Mouse (Mus musculus) G1E (cell line): ENCODE measurements around the gene Agpat3. TPM values are rescaled to one million over a fixed set of nuclear protein-coding genes. Genes with fewer than 3 reads are reported as not detected.

Experiments
- ATAC-seq: 2 replicates; pipeline ENCODE4 v1.8.0; 2016; ENCODE audit warnings: mild to moderate bottlenecking; ENCODE audit not compliant: insufficient number of reproducible peaks, poor library complexity, low FRiP score, severe bottlenecking; ENCODE audit errors: extremely low read depth
- DNase-seq: peaks from one replicate; pipeline ENCODE4 v3.0.0; 2012; ENCODE audit warnings: low spot score
- H3K27me3 ChIP-seq: 2 replicates; pipeline ENCODE4 v1.6.1; 2012; ENCODE audit warnings: mild to moderate bottlenecking, low read length, inconsistent platforms; ENCODE audit not compliant: insufficient read depth
- H3K36me3 ChIP-seq: replicated peaks from 2 replicates; pipeline ENCODE3; 2012; ENCODE audit warnings: mild to moderate bottlenecking, inconsistent platforms
- H3K4me1 ChIP-seq: 2 replicates; pipeline ENCODE4 v1.6.1; 2012; ENCODE audit warnings: low read depth, low read length, inconsistent platforms, mixed read lengths; ENCODE audit not compliant: insufficient read depth
- H3K4me3 ChIP-seq: 2 replicates; pipeline ENCODE4 v1.5.1; 2012; ENCODE audit warnings: low read depth, mild to moderate bottlenecking, inconsistent platforms, low read length, moderate library complexity, mixed read lengths
- H3K9me3 ChIP-seq: replicated peaks from 2 replicates; pipeline ENCODE4 v1.6.1; 2012; ENCODE audit warnings: inconsistent platforms
- CTCF ChIP-seq: IDR thresholded peaks from 2 replicates; pipeline ENCODE4 v1.5.1; 2012; ENCODE audit warnings: low read depth, low read length, inconsistent platforms, mixed read lengths
- GATA1 ChIP-seq: IDR thresholded peaks from 2 replicates; pipeline ENCODE4 v1.6.1; 2012; ENCODE audit warnings: borderline replicate concordance, low read length, inconsistent platforms, mixed read lengths
- GATA2 ChIP-seq: IDR thresholded peaks from 2 replicates; pipeline ENCODE4 v1.6.1; 2012; ENCODE audit warnings: low read depth, low read length, inconsistent platforms, borderline replicate concordance
- POLR2AphosphoS5 ChIP-seq: IDR thresholded peaks from 2 replicates; pipeline ENCODE4 v1.6.1; 2012; ENCODE audit warnings: low read depth, low read length, inconsistent platforms; ENCODE audit not compliant: insufficient replicate concordance
- TAL1 ChIP-seq: conservative IDR thresholded peaks from 2 replicates; pipeline ENCODE4 v1.6.1; 2012; ENCODE audit warnings: low read depth, low read length, inconsistent platforms, mixed read lengths
- polyA plus RNA-seq: library from polyadenylated mRNA; stranded (reverse); fragments of >175 nt; gene quantifications from 2 replicates; pipeline ENCODE4 v1.2.3, GENCODE M21; 2012
- total RNA-seq, 2 experiments: library from RNA; stranded (forward) in 1 of 2; stranded (reverse) in 1 of 2; fragments of 200-1000 nt in 1 of 2; fragments of >200 nt in 1 of 2; fragmentation: Nextera tagmentation in 1 of 2; gene quantifications; 2 replicates each; pipeline ENCODE4 v1.2.3; 2014 to 2017

Agpat3 gene
- total and polyA plus RNA-seq, 3 experiments: 2.3 to 2.9 (median 2.3) TPM

- H3K4me3 ChIP-seq: no peak overlapping the region
- H3K4me1 ChIP-seq: peaks cover 19% of the 10 kb centered on the region
- no peaks in the 10 kb centered on the region for H3K9me3 ChIP-seq
- no peak for TF ChIP-seq POLR2AphosphoS5
- no peak for TF ChIP-seq CTCF
- no peaks in the 10 kb centered on the region for H3K27me3 ChIP-seq
- peaks cover 89% of the 10 kb centered on the region for H3K36me3 ChIP-seq
- ATAC-seq (no peak), DNase-seq (no peak)
These were observed 131.0 kb downstream of the Agpat3 start for GRCm38 (mm10) chr10:78221315-78221714.

GRCm38 (mm10) chr10:78219528-78219927 lies 132.8 kb downstream of the Agpat3 start:
- H3K4me3 ChIP-seq: no peak overlapping the region
- TF ChIP-seq CTCF: no peak
- TF ChIP-seq TAL1: no peak
- no peak for TF ChIP-seq POLR2AphosphoS5
- TF ChIP-seq GATA2: no peak
- no peak for TF ChIP-seq GATA1
- peaks cover 12% of the 10 kb centered on the region for H3K4me1 ChIP-seq
- no peak for DNase-seq
- no peaks in the 10 kb centered on the region for H3K27me3 ChIP-seq
- peaks cover 99% of the 10 kb centered on the region for H3K36me3 ChIP-seq
- no peak for ATAC-seq
- H3K9me3 ChIP-seq: no peaks in the 10 kb centered on the region

Other genes with a start within 250 kb of the Agpat3 start
- gene D10Jhu81e, start 182.7 kb downstream of the Agpat3 start, total RNA-seq (2014; fragmentation: Nextera tagmentation): 26.9 and 36.3 TPM in 2 replicates
- 106 and 128 TPM in 2 replicates for gene D10Jhu81e, start 182.7 kb downstream of the Agpat3 start, total RNA-seq (2017)
- gene D10Jhu81e, start 182.7 kb downstream of the Agpat3 start, polyA plus RNA-seq: 88.4 and 100 TPM in 2 replicates
- 8.7 and 11.0 TPM in 2 replicates for gene Pwp2, start 167.3 kb downstream of the Agpat3 start, total RNA-seq (2014; fragmentation: Nextera tagmentation)
- 23.4 and 26.3 TPM in 2 replicates for gene Pwp2, start 167.3 kb downstream of the Agpat3 start, total RNA-seq (2017)
- gene Pwp2, start 167.3 kb downstream of the Agpat3 start, polyA plus RNA-seq: 15.8 and 18.8 TPM in 2 replicates
- gene Trappc10, start 107.8 kb downstream of the Agpat3 start, total RNA-seq (2014; fragmentation: Nextera tagmentation): 43.5 and 93.6 TPM in 2 replicates
- gene Trappc10, start 107.8 kb downstream of the Agpat3 start, total RNA-seq (2017): 30.2 and 33.3 TPM in 2 replicates
- gene Trappc10, start 107.8 kb downstream of the Agpat3 start, polyA plus RNA-seq: 54.7 and 75.1 TPM in 2 replicates
- gene Rrp1, start 60.6 kb upstream of the Agpat3 start, total RNA-seq (2014; fragmentation: Nextera tagmentation): 172 and 189 TPM in 2 replicates
- gene Rrp1, start 60.6 kb upstream of the Agpat3 start, total RNA-seq (2017): 423 and 464 TPM in 2 replicates
- gene Rrp1, start 60.6 kb upstream of the Agpat3 start, polyA plus RNA-seq: 372 and 420 TPM in 2 replicates
- gene Cstb, start 73.2 kb upstream of the Agpat3 start, total RNA-seq (2014; fragmentation: Nextera tagmentation): 33.7 and 47.1 TPM in 2 replicates
- 251 and 260 TPM in 2 replicates for gene Cstb, start 73.2 kb upstream of the Agpat3 start, total RNA-seq (2017)
- 20.0 and 40.3 TPM in 2 replicates for gene Cstb, start 73.2 kb upstream of the Agpat3 start, polyA plus RNA-seq
- 33.6 and 36.2 TPM in 2 replicates for gene Pdxk, start 112.5 kb upstream of the Agpat3 start, total RNA-seq (2014; fragmentation: Nextera tagmentation)
- gene Pdxk, start 112.5 kb upstream of the Agpat3 start, total RNA-seq (2017): 44.6 and 47.1 TPM in 2 replicates
- 20.8 and 23.0 TPM in 2 replicates for gene Pdxk, start 112.5 kb upstream of the Agpat3 start, polyA plus RNA-seq
- gene Olfr1358, start 164.9 kb upstream of the Agpat3 start, total RNA-seq (2014; fragmentation: Nextera tagmentation): not detected in 2 replicates
- gene Olfr1358, start 164.9 kb upstream of the Agpat3 start, total RNA-seq (2017): 0.17 TPM in 1 of 2 replicates, not detected in the other
- not detected in 2 replicates for gene Olfr1358, start 164.9 kb upstream of the Agpat3 start, polyA plus RNA-seq
- 6.2 and 7.0 TPM in 2 replicates for gene Ilvbl, start 221.9 kb upstream of the Agpat3 start, total RNA-seq (2014; fragmentation: Nextera tagmentation)
- gene Ilvbl, start 221.9 kb upstream of the Agpat3 start, total RNA-seq (2017): 10.2 and 15.2 TPM in 2 replicates
- gene Ilvbl, start 221.9 kb upstream of the Agpat3 start, polyA plus RNA-seq: 7.7 and 9.3 TPM in 2 replicates
- gene Syde1, start 239.5 kb upstream of the Agpat3 start, total RNA-seq (2014; fragmentation: Nextera tagmentation): not detected in 2 replicates
- 0.06 TPM in 1 of 2 replicates, not detected in the other for gene Syde1, start 239.5 kb upstream of the Agpat3 start, total RNA-seq (2017)
- gene Syde1, start 239.5 kb upstream of the Agpat3 start, polyA plus RNA-seq: not detected in 2 replicates